Mouse (Mus musculus): Measurements from ENCODE around the gene Yif1a.
"Not testable (repeated sequence)": the region's sequence is repeated elsewhere in the genome, so short reads cannot be mapped to it uniquely, and the experiment has no call there.

Yif1a gene

GRCm38 (mm10) chr19:5086533-5086932 lies 1.8 kb upstream of the Yif1a start:
- DNase-seq = not testable (repeated sequence)

GRCm38 (mm10) chr19:5089324-5089723 lies 986 bp downstream of the Yif1a start:
- no peak for DNase-seq

- DNase-seq = no peak
Measured at GRCm38 (mm10) chr19:5092083-5092482, 3.7 kb downstream of the Yif1a start.

GRCm38 (mm10) chr19:5093481-5094242 lies 5.3 kb downstream of the Yif1a start:
- no peak for DNase-seq

- peak; percentile 89 for DNase-seq
Measured at GRCm38 (mm10) chr19:5094243-5094632, 5.9 kb downstream of the Yif1a start.

- DNase-seq = no peak
Measured at GRCm38 (mm10) chr19:5094746-5095417, 6.5 kb downstream of the Yif1a start.

- DNase-seq = no peak
Measured at GRCm38 (mm10) chr19:5095887-5096474, 7.6 kb downstream of the Yif1a start.

GRCm38 (mm10) chr19:5097521-5098362 lies 9.4 kb downstream of the Yif1a start:
- no peak for DNase-seq

GRCm38 (mm10) chr19:5098363-5099143 lies 10.2 kb downstream of the Yif1a start, which contains the start of gene Cnih2:
Gene Cnih2 (minus strand): TSS chr19:5098521.
- peak; percentile 68 for DNase-seq

- DNase-seq = no peak
Measured at GRCm38 (mm10) chr19:5106074-5106473, 17.7 kb downstream of the Yif1a start.

- peak; percentile 98 for DNase-seq
Measured at GRCm38 (mm10) chr19:5106731-5107191, 18.4 kb downstream of the Yif1a start, which contains the start of gene Rab1b. Gene Rab1b (minus strand): TSS chr19:5107072.

- DNase-seq = no peak
Measured at GRCm38 (mm10) chr19:5107556-5108270, 19.4 kb downstream of the Yif1a start.

GRCm38 (mm10) chr19:5108271-5108575 lies 19.9 kb downstream of the Yif1a start:
- DNase-seq = no peak

GRCm38 (mm10) chr19:5108702-5109101 lies 20.4 kb downstream of the Yif1a start:
- DNase-seq = no peak

GRCm38 (mm10) chr19:5109659-5110453 lies 21.5 kb downstream of the Yif1a start:
- no peak for DNase-seq

- DNase-seq = no peak
Measured at GRCm38 (mm10) chr19:5113783-5114182, 25.4 kb downstream of the Yif1a start.

GRCm38 (mm10) chr19:5117494-5118383 lies 29.4 kb downstream of the Yif1a start:
- peak; percentile 82 for DNase-seq

- no peak for DNase-seq
Measured at GRCm38 (mm10) chr19:5118384-5118698, 30.0 kb downstream of the Yif1a start, which contains the start of gene Klc2. Gene Klc2 (minus strand): TSS chr19:5118560.

- DNase-seq = no peak
Measured at GRCm38 (mm10) chr19:5122492-5122891, 34.2 kb downstream of the Yif1a start.

GRCm38 (mm10) chr19:5123241-5123640 lies 34.9 kb downstream of the Yif1a start:
- DNase-seq = no peak
